Mouse (Mus musculus): ENCODE data around the gene Arl1. TPM values are rescaled to one million over a fixed set of nuclear protein-coding genes. Genes with fewer than 3 reads are reported as not detected.

Gene Arl1
- 10 to 100 TPM; 39.9 to 45.7 TPM for total RNA-seq (2023)

GRCm38 (mm10) chr10:88730571-88731495, at the start of gene Arl1:
Gene Arl1 (plus strand): TSS chr10:88730858.

GRCm38 (mm10) chr10:88684925-88685324, 45.7 kb upstream of the Arl1 start, which contains the start of gene Spic:
Gene Spic (minus strand): TSS chr10:88685015.

Other genes with a start within 250 kb of the Arl1 start
- 1 to 10 TPM; 3.9 to 5.5 TPM for gene Chpt1, start 226.8 kb upstream of the Arl1 start, total RNA-seq (2023)
- gene Mybpc1, start 125.7 kb upstream of the Arl1 start, total RNA-seq (2023): 1 to 10 TPM; 1.3 to 2.3 TPM
- 10 to 100 TPM in 1 of 2 experiments, 1 to 10 TPM in 1; 9.1 to 17.2 TPM for gene Spic, start 45.8 kb upstream of the Arl1 start, total RNA-seq (2023)
- 10 to 100 TPM; 55.9 to 57.3 TPM for gene Utp20, start 95.9 kb downstream of the Arl1 start, total RNA-seq (2023)
- not detected for gene Slc5a8, start 155.1 kb downstream of the Arl1 start, total RNA-seq (2023)

All from B cell, adult 67 days (primary cell).